Mouse (Mus musculus) embryonic facial prominence, embryonic 14.5 days (tissue): Measurements from ENCODE around the gene Ripply1. TPM values are rescaled to one million over a fixed set of nuclear protein-coding genes. Genes with fewer than 3 reads are reported as not detected.

Source experiments
- ATAC-seq: fragments of 200-750 bp; cut with Nextera tagmentation; 2 replicates; pipeline ENCODE4 v1.8.0; 2017; ENCODE audit warnings: low read depth, moderate number of reproducible peaks, moderate TSS enrichment
- DNase-seq: peaks from one replicate; pipeline ENCODE4 v3.0.0-alpha.2; 2015; ENCODE audit warnings: low spot score
- H3K27ac ChIP-seq: fragments of 300-500 bp; sonication (generic); replicated peaks from 2 replicates; pipeline ENCODE4 v1.5.1; 2014; ENCODE audit warnings: low read depth, mild to moderate bottlenecking, low read length, moderate library complexity
- H3K27me3 ChIP-seq: fragments of 300-500 bp; sonication (generic); replicated peaks from 2 replicates; pipeline ENCODE4 v1.6.1; 2014; ENCODE audit warnings: low read length; ENCODE audit not compliant: control insufficient read depth, insufficient read depth
- H3K36me3 ChIP-seq: fragments of 300-500 bp; sonication (generic); 2 replicates; pipeline ENCODE4 v1.6.1; 2014; ENCODE audit warnings: low read length, mixed read lengths; ENCODE audit not compliant: control insufficient read depth, insufficient read depth
- H3K4me1 ChIP-seq: fragments of 300-500 bp; sonication (generic); 2 replicates; pipeline ENCODE4 v1.6.1; 2014; ENCODE audit warnings: antibody characterized with exemption, low read length; ENCODE audit not compliant: control insufficient read depth, insufficient read depth
- H3K4me2 ChIP-seq: fragments of 300-500 bp; sonication (generic); 2 replicates; pipeline ENCODE4 v1.6.1; 2014; ENCODE audit warnings: low read depth, mild to moderate bottlenecking, low read length, moderate library complexity, mixed read lengths
- H3K4me3 ChIP-seq: fragments of 300-500 bp; sonication (generic); 2 replicates; pipeline ENCODE4 v1.5.1; 2014; ENCODE audit warnings: low read depth, mild to moderate bottlenecking, low read length
- H3K9ac ChIP-seq: fragments of 300-500 bp; sonication (generic); 2 replicates; pipeline ENCODE4 v1.6.1; 2014; ENCODE audit warnings: low read depth, mild to moderate bottlenecking, low read length, moderate library complexity, mixed read lengths
- H3K9me3 ChIP-seq: fragments of 300-500 bp; sonication (generic); 2 replicates; pipeline ENCODE4 v1.6.1; 2016; ENCODE audit warnings: low read length; ENCODE audit not compliant: control insufficient read depth
- WGBS: fragments of 180-500 bp; shearing (Covaris S2); extraction: QIAGEN DNeasy Blood & Tissue Kit; methylation state at CpG from one replicate; pipeline ENCODE4 v1.1.7; 2014; 5-methylcytosine and 5-hydroxymethylcytosine counted together
- polyA plus RNA-seq: library from polyadenylated mRNA; unstranded; fragments of >200 nt; fragmentation: Nextera tagmentation; extraction: Ambion mirVana; gene quantifications from 2 replicates; pipeline ENCODE4 v1.2.1, GENCODE M21; 2014

Gene Ripply1
- polyA plus RNA-seq, 1 experiment from 2014 or later: 0.79 TPM

GRCm38 (mm10) chrX:139808501-139808900 is 26.3 kb upstream of the Ripply1 start:
- no peak overlapping the region for H3K4me3 ChIP-seq
- H3K4me1 ChIP-seq: no peaks in the 10 kb centered on the region
- ATAC-seq (no peak), DNase-seq (no peak)
- H3K4me2 ChIP-seq: no peak overlapping the region
- WGBS: 85% methylated on average over 10 of the region's 10 CpGs
- H3K27me3 ChIP-seq: no peaks in the 10 kb centered on the region; the same call in none of the 2 replicates
- no peak overlapping the region for H3K9ac ChIP-seq
- H3K36me3 ChIP-seq: no peaks in the 10 kb centered on the region
- H3K9me3 ChIP-seq: no peaks in the 10 kb centered on the region
- no peak overlapping the region for H3K27ac ChIP-seq

- Histone ChIP-seq H3K9ac (no peak overlapping the region), H3K4me3 (no peak overlapping the region), H3K4me2 (no peak overlapping the region), H3K36me3 (no peaks in the 10 kb centered on the region), H3K4me1 (no peaks in the 10 kb centered on the region), H3K27ac (no peak overlapping the region), H3K27me3 (no peaks in the 10 kb centered on the region; the same call in none of the 2 replicates), H3K9me3 (no peaks in the 10 kb centered on the region)
- ATAC-seq (peak; percentile 55; the same call in 1 of the 2 replicates), DNase-seq (peak; percentile 19)
- 44% methylated on average over 4 of the region's 4 CpGs for WGBS
Observed at GRCm38 (mm10) chrX:139808085-139808484, 25.9 kb upstream of the Ripply1 start.

DNA sequence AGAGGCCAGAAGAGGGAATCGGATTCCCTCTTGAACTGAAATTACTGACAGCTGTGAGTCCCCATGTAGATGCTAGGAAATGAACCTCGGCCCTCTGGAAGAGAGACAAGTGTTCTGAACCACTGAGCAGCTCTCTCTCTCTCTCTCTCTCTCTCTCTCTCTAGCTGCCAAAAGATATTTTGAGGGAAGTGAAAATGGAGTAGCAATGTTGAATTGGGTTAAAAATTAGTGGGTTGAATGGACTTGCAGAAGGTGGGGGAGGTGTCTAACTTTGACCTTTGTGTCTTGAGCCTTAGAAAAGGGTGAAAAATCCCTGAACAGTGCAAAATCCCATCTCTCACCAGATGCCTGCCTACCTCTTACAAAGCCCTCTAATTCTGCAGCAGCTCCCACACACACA is 25.2 kb upstream of the Ripply1 start:
- DNase-seq: no peak
- H3K9me3 ChIP-seq: no peaks in the 10 kb centered on the region
- 36% methylated on average over 2 of the region's 2 CpGs for WGBS

DNA sequence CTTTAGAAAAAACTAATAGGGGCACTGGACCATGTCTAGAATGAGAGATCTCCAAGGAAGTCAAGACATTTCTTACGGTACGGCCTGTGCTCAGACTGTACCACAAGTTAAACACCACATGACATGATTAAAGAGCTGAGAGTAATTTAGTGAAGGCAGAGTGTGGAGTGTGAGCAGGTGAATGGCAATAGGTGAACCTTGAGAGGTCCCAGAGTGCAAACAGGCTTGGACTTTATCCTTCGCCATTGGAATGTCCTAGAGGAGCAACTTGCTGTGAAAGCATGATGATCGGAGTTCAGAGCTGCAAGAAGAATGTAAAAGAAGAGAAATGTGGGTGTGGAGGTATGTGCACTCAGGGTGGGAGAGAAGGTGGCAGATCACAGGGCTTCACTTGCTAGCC is 23.8 kb upstream of the Ripply1 start:
- Histone ChIP-seq H3K4me3 (no peak overlapping the region), H3K4me2 (no peak overlapping the region), H3K27ac (no peak overlapping the region), H3K4me1 (no peaks in the 10 kb centered on the region), H3K36me3 (no peaks in the 10 kb centered on the region), H3K27me3 (no peaks in the 10 kb centered on the region; the same call in none of the 2 replicates), H3K9ac (no peak overlapping the region), H3K9me3 (no peaks in the 10 kb centered on the region)
- 91% methylated on average over 4 of the region's 4 CpGs for WGBS
- DNase-seq (no peak), ATAC-seq (no peak)

More for the DNA sequence above, 25.2 kb upstream of the Ripply1 start:
- H3K9ac ChIP-seq: no peak overlapping the region
- H3K4me2 ChIP-seq: no peak overlapping the region
- H3K4me3 ChIP-seq: no peak overlapping the region
- H3K36me3 ChIP-seq: no peaks in the 10 kb centered on the region
- H3K4me1 ChIP-seq: no peaks in the 10 kb centered on the region
- no peak for ATAC-seq
- no peak overlapping the region for H3K27ac ChIP-seq
- H3K27me3 ChIP-seq: no peaks in the 10 kb centered on the region; the same call in none of the 2 replicates

- Histone ChIP-seq H3K4me3 (no peak overlapping the region), H3K4me1 (no peaks in the 10 kb centered on the region), H3K4me2 (no peak overlapping the region), H3K36me3 (no peaks in the 10 kb centered on the region), H3K27ac (no peak overlapping the region), H3K9ac (no peak overlapping the region), H3K27me3 (no peaks in the 10 kb centered on the region; the same call in 1 of the 2 replicates), H3K9me3 (no peaks in the 10 kb centered on the region)
- 69% methylated on average over 2 of the region's 2 CpGs for WGBS
- DNase-seq (no peak), ATAC-seq (no peak)
Observed at GRCm38 (mm10) chrX:139803028-139803427, 20.9 kb upstream of the Ripply1 start.

- Histone ChIP-seq H3K9me3 (no peaks in the 10 kb centered on the region), H3K4me2 (no peak within 1 kb of the TSS), H3K9ac (no peak within 1 kb of the TSS), H3K27me3 (no peaks in the 10 kb centered on the region; the same call in 1 of the 2 replicates), H3K4me1 (no peaks in the 10 kb centered on the region), H3K27ac (no peak within 1 kb of the TSS), H3K36me3 (no peaks in the 10 kb centered on the region), H3K4me3 (no peak within 1 kb of the TSS)
- DNase-seq (no peak), ATAC-seq (no peak)
- WGBS: 65% methylated on average over 7 of the region's 8 CpGs
Observed at GRCm38 (mm10) chrX:139800406-139800878, 18.3 kb upstream of the Ripply1 start, which contains the start of gene Cldn2. Gene Cldn2 (plus strand): TSS chrX:139800828.

DNA sequence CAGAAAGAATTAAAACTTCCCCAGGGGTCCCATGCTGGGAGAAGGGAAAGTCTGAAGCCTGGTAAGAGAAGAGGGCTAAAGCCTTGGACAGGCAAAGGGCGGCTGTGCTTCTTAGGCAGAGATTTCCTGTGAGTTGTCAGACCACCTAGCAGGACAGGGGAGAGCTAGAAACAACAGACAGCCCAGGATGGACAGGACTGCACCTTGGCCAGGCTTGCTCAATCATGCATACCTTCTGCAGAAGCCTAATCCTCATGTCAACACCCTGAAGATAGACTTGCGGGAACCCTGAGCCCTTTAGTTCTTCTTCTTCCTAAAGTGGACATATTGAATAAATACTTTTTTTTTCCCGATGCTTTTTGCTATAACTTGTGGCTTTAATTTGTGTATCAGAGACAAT is 17.8 kb upstream of the Ripply1 start:
- H3K36me3 ChIP-seq: no peaks in the 10 kb centered on the region
- H3K4me3 ChIP-seq: no peak overlapping the region
- WGBS: 72% methylated on average over 3 of the region's 3 CpGs
- no peak overlapping the region for H3K27ac ChIP-seq
- no peaks in the 10 kb centered on the region for H3K4me1 ChIP-seq
- peaks cover under 1% of the 10 kb centered on the region for H3K27me3 ChIP-seq
- no peak for DNase-seq
- no peaks in the 10 kb centered on the region for H3K9me3 ChIP-seq
- H3K9ac ChIP-seq: no peak overlapping the region
- ATAC-seq: no peak
- no peak overlapping the region for H3K4me2 ChIP-seq

- H3K27me3 ChIP-seq: peaks cover 5% of the 10 kb centered on the region
- no peak overlapping the region for H3K4me2 ChIP-seq
- no peaks in the 10 kb centered on the region for H3K9me3 ChIP-seq
- ATAC-seq (peak; percentile 75; the same call in 1 of the 2 replicates), DNase-seq (no peak)
- H3K4me3 ChIP-seq: no peak overlapping the region
- H3K27ac ChIP-seq: no peak overlapping the region
- 68% methylated on average over 9 of the region's 9 CpGs for WGBS
- no peaks in the 10 kb centered on the region for H3K36me3 ChIP-seq
- H3K9ac ChIP-seq: no peak overlapping the region
- no peaks in the 10 kb centered on the region for H3K4me1 ChIP-seq
Observed at GRCm38 (mm10) chrX:139797875-139798274, 15.7 kb upstream of the Ripply1 start.

DNA sequence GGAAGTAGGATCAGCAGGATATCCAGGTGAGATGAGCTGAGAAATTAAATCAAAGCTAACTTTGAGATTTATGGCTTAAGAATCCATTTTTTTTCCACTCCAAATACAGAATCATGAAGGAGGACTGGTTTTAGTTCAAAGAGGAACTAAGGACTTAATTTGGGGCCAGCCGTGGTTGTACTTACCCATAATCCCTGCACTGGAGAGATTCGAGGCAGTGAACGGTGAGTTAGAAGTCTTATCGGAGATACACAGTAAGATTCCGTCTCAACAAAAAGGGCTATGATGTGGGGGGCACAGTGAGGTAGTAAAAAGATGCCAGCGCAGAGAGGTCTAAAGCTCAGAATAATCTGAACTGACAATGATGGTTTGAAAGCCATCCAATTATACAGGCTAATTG is 13.9 kb upstream of the Ripply1 start:
- ATAC-seq (no peak), DNase-seq (no peak)
- no peaks in the 10 kb centered on the region for H3K9me3 ChIP-seq
- peaks cover 10% of the 10 kb centered on the region for H3K27me3 ChIP-seq
- no peaks in the 10 kb centered on the region for H3K36me3 ChIP-seq
- 64% methylated on average over 6 of the region's 6 CpGs for WGBS
- no peak overlapping the region for H3K9ac ChIP-seq
- no peak overlapping the region for H3K27ac ChIP-seq
- H3K4me2 ChIP-seq: no peak overlapping the region
- no peaks in the 10 kb centered on the region for H3K4me1 ChIP-seq
- H3K4me3 ChIP-seq: no peak overlapping the region
